Mouse (Mus musculus) liver, embryonic 14.5 days (tissue): ENCODE results near the gene Cabp1. TPM values are rescaled to one million over a fixed set of nuclear protein-coding genes. Genes with fewer than 3 reads are reported as not detected.
"Not testable (repeated sequence)": the region's sequence is repeated elsewhere in the genome, so short reads cannot be mapped to it uniquely, and the experiment has no call there.

ENCODE experiments used
- ATAC-seq: fragments of 200-750 bp; cut with Nextera tagmentation; 2 replicates; pipeline ENCODE4 v1.8.0; 2017; ENCODE audit warnings: moderate number of reproducible peaks, mild to moderate bottlenecking, moderate library complexity; ENCODE audit not compliant: insufficient read depth
- DNase-seq, 3 experiments: peaks; one replicate each; pipeline ENCODE4 v3.0.0-alpha.2; 2012 to 2013; ENCODE audit warnings: low read depth in 3 of 3, low spot score in 3 of 3
- H3K27ac ChIP-seq: fragments of 300-500 bp; sonication (generic); 2 replicates; pipeline ENCODE4 v1.5.1; 2014; ENCODE audit warnings: moderate library complexity, mild to moderate bottlenecking, control low read depth, inconsistent platforms
- H3K27me3 ChIP-seq: fragments of 300-500 bp; sonication (generic); 2 replicates; pipeline ENCODE4 v1.6.1; 2014; ENCODE audit warnings: mild to moderate bottlenecking, low read length, moderate library complexity; ENCODE audit not compliant: control insufficient read depth, insufficient read depth
- H3K36me3 ChIP-seq: fragments of 300-500 bp; sonication (generic); replicated peaks from 2 replicates; pipeline ENCODE4 v1.6.1; 2014; ENCODE audit warnings: low read depth; ENCODE audit not compliant: control insufficient read depth, insufficient read depth
- H3K4me1 ChIP-seq, 2 experiments: fragments of 200-500 bp in 1 of 2; fragments of 300-500 bp in 1 of 2; sonication (generic) in 1 of 2; replicated peaks; 2 replicates each; pipeline ENCODE4 v1.6.1; 2012 to 2014; ENCODE audit warnings: antibody characterized with exemption in 1 of 2, inconsistent platforms in 1 of 2, low read length in 1 of 2; ENCODE audit not compliant: control insufficient read depth in 2 of 2, insufficient read depth in 2 of 2
- H3K4me2 ChIP-seq: fragments of 300-500 bp; sonication (generic); 2 replicates; pipeline ENCODE4 v1.6.1; 2014; ENCODE audit warnings: low read depth, mild to moderate bottlenecking, control low read depth, moderate library complexity
- H3K4me3 ChIP-seq, 2 experiments: fragments of 200-500 bp in 1 of 2; fragments of 300-500 bp in 1 of 2; sonication (generic) in 1 of 2; 2 replicates each; pipeline ENCODE4 v1.5.1; 2012 to 2014; ENCODE audit warnings: low read depth in 2 of 2, low read length in 2 of 2, mild to moderate bottlenecking in 2 of 2, control low read depth in 1 of 2, inconsistent platforms in 1 of 2, moderate library complexity in 1 of 2; ENCODE audit not compliant: insufficient read depth in 1 of 2
- H3K9ac ChIP-seq: fragments of 300-500 bp; sonication (generic); replicated peaks from 2 replicates; pipeline ENCODE4 v1.6.1; 2014; ENCODE audit warnings: mild to moderate bottlenecking, control low read depth, moderate library complexity
- H3K9me3 ChIP-seq: fragments of 300-500 bp; sonication (generic); 2 replicates; pipeline ENCODE4 v1.6.1; 2016; ENCODE audit warnings: low read length, mixed read lengths; ENCODE audit not compliant: control insufficient read depth
- CTCF ChIP-seq: IDR thresholded peaks from 2 replicates; pipeline ENCODE4 v1.5.1; 2016; ENCODE audit warnings: antibody characterized with exemption, low read depth, control low read depth
- EP300 ChIP-seq: IDR thresholded peaks from 2 replicates; pipeline ENCODE4 v1.6.1; 2016; ENCODE audit warnings: antibody characterized with exemption, low read depth
- WGBS: fragments of 180-500 bp; shearing (Covaris S2); extraction: QIAGEN DNeasy Blood & Tissue Kit; methylation state at CpG from one replicate; pipeline ENCODE4 v1.1.7; 2014; ENCODE audit not compliant: insufficient replicate concordance; 5-methylcytosine and 5-hydroxymethylcytosine counted together
- polyA plus RNA-seq, 2 experiments: library from polyadenylated mRNA; depleted of rRNA in 1 of 2; stranded (reverse) in 1 of 2; unstranded in 1 of 2; fragments of >200 nt; fragmentation: Nextera tagmentation in 1 of 2; extraction: Ambion mirVana in 1 of 2; gene quantifications; 2 replicates each; pipeline versions ENCODE4 v1.2.1 to v1.2.3; 2012 to 2014

Gene Cabp1
- polyA plus RNA-seq, 2 experiments: 0.13 to 0.14 TPM

DNA sequence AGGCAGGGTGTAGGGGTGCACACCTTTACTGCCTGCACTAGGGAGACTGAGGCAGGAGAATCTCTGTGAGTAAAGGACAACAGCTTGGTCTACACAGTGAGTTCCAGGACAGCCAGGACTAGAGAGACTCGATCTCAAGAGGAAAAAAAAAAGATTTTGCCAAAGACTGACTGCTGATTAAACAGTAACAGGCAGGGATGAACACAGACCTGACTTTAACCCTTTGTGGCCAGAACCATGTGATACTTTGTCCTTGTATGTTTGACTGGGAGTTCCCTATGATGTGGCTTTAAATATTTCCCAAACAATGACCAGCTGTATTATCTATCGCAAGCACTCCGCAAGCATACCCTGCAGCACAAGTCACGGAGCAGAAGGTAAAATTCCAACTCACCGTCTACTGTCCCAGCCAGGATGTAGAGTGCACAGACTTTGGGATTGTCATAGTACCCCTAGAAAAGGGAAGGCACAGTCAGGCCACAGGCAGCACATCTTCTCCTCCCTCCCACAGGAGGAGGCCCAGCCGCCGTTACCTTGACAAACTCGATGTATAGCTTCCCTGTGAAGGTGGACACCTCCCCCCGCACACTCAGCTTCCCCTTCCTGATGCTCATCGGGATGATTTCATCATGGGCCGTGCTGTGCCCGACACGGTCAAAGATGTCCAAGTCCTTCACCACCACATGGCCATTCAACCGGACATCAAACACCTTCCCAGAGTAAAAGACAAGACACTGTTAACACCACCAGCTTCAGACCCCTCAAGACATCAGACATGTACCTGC is 44.3 kb downstream of the Cabp1 start:
- Histone ChIP-seq H3K27me3 (no peaks in the 10 kb centered on the region), H3K27ac (no peak overlapping the region), H3K36me3 (peaks cover 26% of the 10 kb centered on the region), H3K4me2 (no peak overlapping the region), H3K4me1 (peaks cover 2 to 17% of the 10 kb centered on the region in 2 experiments), H3K4me3 (no peak overlapping the region), H3K9ac (no peak overlapping the region), H3K9me3 (no peaks in the 10 kb centered on the region)
- no peak for TF ChIP-seq CTCF
- TF ChIP-seq EP300: no peak
- 76% methylated on average over 14 of the region's 14 CpGs for WGBS
- DNase-seq (no peak), ATAC-seq (no peak)

DNA sequence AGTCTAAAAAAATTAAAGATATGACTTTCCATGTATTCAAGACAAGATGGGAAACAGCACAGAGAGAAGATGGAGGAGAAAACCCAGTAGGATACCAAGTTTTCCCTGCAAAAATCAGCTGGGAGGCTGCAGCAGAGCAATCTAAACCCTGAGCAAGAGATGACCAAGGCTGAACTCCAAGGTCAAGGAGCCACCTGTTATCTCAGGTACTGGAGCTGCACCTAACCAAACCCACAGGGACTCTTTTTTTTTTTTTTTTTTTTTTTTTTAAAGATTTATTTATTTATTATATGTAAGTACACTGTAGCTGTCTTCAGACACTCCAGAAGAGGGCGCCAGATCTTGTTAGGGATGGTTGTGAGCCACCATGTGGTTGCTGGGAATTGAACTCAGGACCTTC is 45.3 kb downstream of the Cabp1 start:
- not testable (repeated sequence) for H3K4me2 ChIP-seq, H3K27me3 ChIP-seq, DNase-seq, H3K27ac ChIP-seq, H3K9me3 ChIP-seq, ATAC-seq, H3K9ac ChIP-seq, H3K4me3 ChIP-seq
- peaks cover 0 to 10% of the 10 kb centered on the region in 2 experiments; a peak in 1 of 4 replicates for H3K4me1 ChIP-seq
- no CpG with 5 or more reads among the region's 1 CpGs for WGBS
- peaks cover 26% of the 10 kb centered on the region for H3K36me3 ChIP-seq
- 0 out of 2 replicates have a peak, but pooled peaks have one; percentile 6 for TF ChIP-seq CTCF

DNA sequence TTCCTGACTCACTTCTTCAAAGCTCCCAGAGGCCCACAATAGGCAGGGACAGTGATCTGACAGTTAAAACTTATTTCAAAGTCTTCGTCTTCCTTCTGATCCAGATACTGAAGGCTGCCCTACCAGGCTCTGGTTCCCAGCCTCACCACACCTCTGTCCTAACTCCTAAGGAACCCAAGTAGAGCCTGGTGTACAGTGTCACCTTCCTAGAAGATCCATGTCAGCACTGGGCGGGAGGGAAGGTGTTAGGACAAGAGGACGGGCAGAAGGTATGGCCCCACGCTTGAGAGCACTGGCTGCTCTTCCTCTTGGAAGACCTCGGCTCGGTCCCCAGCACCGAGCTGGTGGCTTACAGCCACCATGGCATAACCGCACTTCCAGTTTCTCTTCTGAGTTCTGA is 45.8 kb downstream of the Cabp1 start:
- H3K9ac ChIP-seq: no peak overlapping the region
- TF ChIP-seq EP300 (no peak), CTCF (no peak)
- no peak overlapping the region for H3K4me3 ChIP-seq
- no peak for DNase-seq
- no peaks in the 10 kb centered on the region for H3K9me3 ChIP-seq
- H3K27me3 ChIP-seq: no peaks in the 10 kb centered on the region
- ATAC-seq: no peak
- no peak overlapping the region for H3K27ac ChIP-seq
- no peak overlapping the region for H3K4me2 ChIP-seq
- 89% methylated on average over 8 of the region's 8 CpGs for WGBS
- H3K4me1 ChIP-seq: peaks cover 0 to 8% of the 10 kb centered on the region in 2 experiments; a peak in 1 of 4 replicates
- H3K36me3 ChIP-seq: peaks cover 26% of the 10 kb centered on the region

DNA sequence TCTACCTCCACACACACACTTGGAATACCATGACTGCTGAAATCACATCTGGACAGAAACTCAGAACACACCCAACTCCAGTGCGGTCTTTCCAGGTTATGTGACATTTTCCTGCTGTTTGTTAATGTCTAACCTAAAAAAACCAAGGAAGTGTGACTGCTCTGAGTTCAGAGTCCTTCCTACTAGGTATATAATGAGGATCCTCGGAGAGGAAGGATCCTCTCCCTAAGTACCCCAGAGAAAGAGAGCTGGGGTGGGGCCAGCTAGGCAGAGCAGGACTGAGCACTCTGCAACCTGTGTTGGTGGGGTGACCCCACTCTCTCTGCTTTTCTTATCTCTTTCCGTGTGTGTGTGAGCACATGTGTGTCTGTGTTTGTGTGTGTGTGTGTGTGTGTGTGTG is 46.8 kb downstream of the Cabp1 start:
- H3K36me3 ChIP-seq: peaks cover 26% of the 10 kb centered on the region
- H3K9me3 ChIP-seq: no peaks in the 10 kb centered on the region
- no peak overlapping the region for H3K27ac ChIP-seq
- 62% methylated on average over 3 of the region's 3 CpGs for WGBS
- H3K4me1 ChIP-seq: peaks cover 0 to 3% of the 10 kb centered on the region in 2 experiments; a peak in 1 of 4 replicates
- no peak overlapping the region for H3K4me3 ChIP-seq
- no peak for DNase-seq
- no peak for ATAC-seq
- no peaks in the 10 kb centered on the region for H3K27me3 ChIP-seq
- no peak overlapping the region for H3K9ac ChIP-seq
- no peak overlapping the region for H3K4me2 ChIP-seq
- TF ChIP-seq EP300 (no peak), CTCF (no peak)

DNA sequence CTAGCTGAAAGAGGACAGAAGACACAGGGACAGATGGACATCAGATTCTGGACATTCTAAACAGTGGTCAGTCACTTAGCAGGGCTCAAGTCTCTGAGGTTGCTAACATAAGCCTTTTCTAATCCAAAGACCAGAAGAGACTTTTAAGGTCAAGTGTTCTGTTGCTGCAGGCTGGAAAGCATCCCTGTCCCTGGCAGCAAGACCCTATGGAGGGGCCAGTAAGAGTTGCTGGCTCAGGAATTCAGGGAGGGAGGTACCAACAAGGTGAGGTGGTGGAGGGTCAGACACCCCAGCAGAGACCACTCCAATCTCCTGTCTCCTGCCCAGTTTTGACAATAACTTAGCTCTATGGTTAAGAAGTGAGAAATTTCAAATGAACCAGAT is 47.4 kb downstream of the Cabp1 start:
- H3K27me3 ChIP-seq: no peaks in the 10 kb centered on the region
- H3K4me3 ChIP-seq: no peak overlapping the region
- no peak for ATAC-seq
- peaks cover 26% of the 10 kb centered on the region for H3K36me3 ChIP-seq
- no peaks in the 10 kb centered on the region for H3K9me3 ChIP-seq
- H3K4me1 ChIP-seq: no peaks in the 10 kb centered on the region; a peak in 1 of 4 replicates
- no peak for DNase-seq
- H3K4me2 ChIP-seq: no peak overlapping the region
- TF ChIP-seq EP300: no peak
- no peak for TF ChIP-seq CTCF
- no peak overlapping the region for H3K27ac ChIP-seq
- H3K9ac ChIP-seq: no peak overlapping the region
